Mouse (Mus musculus) G1E (cell line): ENCODE data around the gene Atf5.

ENCODE experiments used
- CTCF ChIP-seq: IDR thresholded peaks from 2 replicates; pipeline ENCODE4 v1.5.1; 2012; ENCODE audit warnings: low read depth, low read length, inconsistent platforms, mixed read lengths
- GATA1 ChIP-seq: IDR thresholded peaks from 2 replicates; pipeline ENCODE4 v1.6.1; 2012; ENCODE audit warnings: borderline replicate concordance, low read length, inconsistent platforms, mixed read lengths
- GATA2 ChIP-seq: IDR thresholded peaks from 2 replicates; pipeline ENCODE4 v1.6.1; 2012; ENCODE audit warnings: low read depth, low read length, inconsistent platforms, borderline replicate concordance
- POLR2AphosphoS5 ChIP-seq: IDR thresholded peaks from 2 replicates; pipeline ENCODE4 v1.6.1; 2012; ENCODE audit warnings: low read depth, low read length, inconsistent platforms; ENCODE audit not compliant: insufficient replicate concordance
- TAL1 ChIP-seq: conservative IDR thresholded peaks from 2 replicates; pipeline ENCODE4 v1.6.1; 2012; ENCODE audit warnings: low read depth, low read length, inconsistent platforms, mixed read lengths

DNA sequence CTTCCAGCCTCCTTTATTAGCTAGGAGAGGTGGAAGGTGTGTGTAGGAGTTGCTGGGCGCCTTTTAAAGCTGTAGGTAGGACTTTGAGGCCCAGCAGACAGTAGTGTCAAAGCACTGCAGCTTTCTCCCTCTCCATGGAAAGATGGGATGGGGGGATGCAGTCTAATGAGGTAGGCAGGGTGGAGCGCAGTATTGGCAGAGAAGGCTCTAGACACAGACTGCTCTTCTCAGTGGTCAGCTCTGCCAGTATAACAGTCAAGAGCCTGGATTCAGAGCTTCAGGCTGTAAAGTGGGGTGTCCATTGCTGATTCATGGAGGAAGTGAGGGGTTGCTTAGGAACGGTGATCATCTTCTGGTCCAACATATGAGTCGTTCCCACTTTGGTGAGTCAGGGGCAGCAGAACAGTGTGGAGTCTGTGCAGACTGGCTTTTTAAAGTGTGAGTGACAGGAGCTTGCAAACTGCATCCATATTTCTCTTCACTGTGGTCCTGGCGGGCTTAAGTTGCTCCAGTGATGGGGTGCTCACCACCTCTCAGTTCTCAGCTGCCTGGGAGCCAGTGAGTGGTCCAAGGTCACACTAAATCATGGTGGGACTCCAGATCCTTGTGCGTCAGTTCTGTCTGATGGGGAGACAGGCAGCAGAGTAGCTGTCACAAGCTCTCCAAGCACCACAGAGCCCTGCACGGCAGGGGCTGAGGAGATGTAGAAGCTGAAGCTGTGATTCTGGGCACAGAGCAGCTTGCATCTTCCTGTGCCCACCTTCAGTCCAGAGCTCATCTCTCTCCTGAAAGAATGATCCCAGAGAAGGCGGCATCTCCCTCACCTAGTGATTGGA lies 34.5 kb upstream of the Atf5 start:
- TF ChIP-seq GATA1: no peak
- TF ChIP-seq CTCF: no peak
- no peak for TF ChIP-seq POLR2AphosphoS5
- TF ChIP-seq TAL1: no peak
- TF ChIP-seq GATA2: no peak
